Mouse (Mus musculus): ENCODE data around the gene Alkbh5. TPM values are rescaled to one million over a fixed set of nuclear protein-coding genes. Genes with fewer than 3 reads are reported as not detected.
"Not testable (repeated sequence)": the region's sequence is repeated elsewhere in the genome, so short reads cannot be mapped to it uniquely, and the experiment has no call there.

The Alkbh5 gene
- polyA plus RNA-seq, 1 experiment = 31.3 TPM

DNA sequence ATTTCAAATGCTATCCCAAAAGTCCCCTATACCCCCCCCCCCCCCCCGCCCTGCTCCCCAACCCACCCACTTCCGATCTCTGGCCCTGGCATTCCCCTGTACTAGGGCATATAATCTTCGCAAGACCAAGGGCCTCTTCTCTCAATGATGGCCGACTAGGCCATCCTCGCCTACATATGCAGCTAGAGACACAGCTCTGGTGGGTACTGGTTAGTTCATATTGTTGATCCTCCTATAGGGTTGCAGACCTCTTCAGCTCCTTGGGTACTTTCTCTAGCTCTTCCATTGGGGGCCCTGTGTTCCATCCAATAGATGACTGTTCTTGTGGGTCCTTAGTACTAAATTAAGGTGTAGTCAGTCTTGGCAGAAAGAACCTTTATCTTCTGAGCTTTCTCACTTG, 7.0 kb downstream of the Alkbh5 start:
- not testable (repeated sequence) for DNase-seq (ENCODE audit: low read depth)

DNA sequence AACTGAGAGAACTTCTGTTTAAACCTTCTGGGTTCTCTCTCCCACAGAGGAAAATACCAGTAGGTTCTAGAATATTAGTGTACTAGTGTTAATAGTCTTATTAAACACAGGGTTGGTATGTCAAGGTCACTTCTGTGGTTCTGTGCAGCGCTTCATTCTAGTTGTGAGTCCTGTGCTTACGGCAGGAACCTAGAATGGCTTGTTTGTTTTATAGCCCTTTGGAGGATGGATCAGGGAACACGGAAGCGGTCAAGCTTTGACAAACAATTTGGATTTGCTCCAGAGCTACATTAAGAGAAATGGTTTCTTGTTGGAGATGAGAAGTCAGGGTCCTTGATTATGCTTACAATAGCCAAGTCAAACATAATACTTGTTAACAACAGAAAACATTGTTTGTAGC, 9.3 kb downstream of the Alkbh5 start:
- DNase-seq (ENCODE audit: low read depth) = no peak

DNA sequence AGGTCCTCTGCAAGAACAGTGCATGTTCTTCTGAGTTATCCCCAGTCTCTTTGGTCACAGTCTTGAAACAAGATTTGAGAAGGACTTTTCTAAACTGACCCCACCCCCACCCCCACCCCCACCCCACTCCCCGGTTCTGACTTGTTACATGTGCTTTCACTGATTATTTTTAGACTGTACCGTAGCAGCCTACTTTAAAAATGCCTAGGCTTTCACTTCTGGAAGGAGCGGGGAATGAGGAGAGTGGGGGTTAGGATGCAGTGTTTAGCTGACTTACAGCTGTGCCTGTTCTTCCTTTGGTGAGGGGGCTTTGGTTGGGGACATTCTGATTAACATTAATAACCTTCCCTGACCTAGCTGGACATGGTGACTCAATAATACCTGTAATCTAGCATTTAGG, 11.9 kb downstream of the Alkbh5 start:
- DNase-seq (ENCODE audit: low read depth) = no peak

DNA sequence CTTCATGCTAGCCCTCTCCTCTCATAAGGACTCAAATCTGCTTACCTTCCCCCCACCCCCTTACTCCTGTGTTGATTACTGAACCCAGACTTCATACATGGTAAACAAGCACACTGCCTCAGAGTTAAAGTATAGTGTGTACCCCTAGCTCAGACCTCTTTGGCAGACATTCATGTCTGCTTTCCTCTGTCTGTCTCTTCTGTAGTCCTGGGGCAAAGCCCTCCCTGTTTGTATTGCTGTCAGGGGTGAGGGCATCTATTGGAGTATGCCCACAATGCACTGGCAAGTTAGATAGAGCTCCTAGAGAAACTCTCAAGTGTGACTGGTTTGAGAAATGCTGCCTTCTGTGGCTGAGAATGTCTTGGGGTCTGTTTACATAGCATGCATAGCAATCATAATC, 16.9 kb downstream of the Alkbh5 start:
- no peak for DNase-seq (ENCODE audit: low read depth)

DNA sequence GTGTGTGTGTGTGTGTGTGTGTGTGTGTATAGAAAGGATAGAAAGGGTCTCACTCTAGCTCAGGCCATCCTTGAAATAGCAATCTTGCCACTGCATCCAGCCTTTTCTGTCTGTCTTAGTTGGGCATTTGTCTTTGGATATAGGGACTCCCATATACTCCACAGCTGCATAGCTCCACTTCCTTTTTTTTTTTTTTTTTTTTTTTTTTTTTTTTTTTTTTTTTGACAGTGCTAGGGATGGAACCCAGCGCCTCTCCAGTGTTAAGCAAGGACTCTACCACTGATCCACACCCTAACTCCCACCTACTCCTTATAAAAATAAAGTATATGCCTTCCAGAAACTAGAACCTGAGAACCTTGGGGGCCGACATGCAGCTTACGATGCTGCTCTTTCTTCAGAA, 21.5 kb downstream of the Alkbh5 start:
- no peak for DNase-seq (ENCODE audit: low read depth)

DNA sequence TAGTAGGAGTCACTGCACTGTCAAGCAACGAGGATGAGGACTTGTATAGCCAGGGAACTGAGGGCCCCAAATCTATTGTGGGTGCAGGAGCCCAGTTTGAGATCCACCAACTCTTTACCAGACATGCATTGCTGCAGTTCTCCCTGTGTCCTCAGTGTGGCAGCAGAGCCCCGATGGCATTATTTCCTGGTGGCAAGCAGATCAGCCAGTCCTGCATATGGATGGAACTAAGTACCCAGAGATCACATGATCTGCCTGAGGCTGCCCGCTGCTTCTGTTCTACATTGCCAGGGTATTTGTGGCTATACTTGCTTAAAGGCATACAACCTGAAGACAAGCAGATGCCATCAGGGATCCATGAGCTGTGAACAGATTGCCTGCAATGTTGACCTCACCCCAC, 23.2 kb downstream of the Alkbh5 start:
- no peak for DNase-seq (ENCODE audit: low read depth)

DNA sequence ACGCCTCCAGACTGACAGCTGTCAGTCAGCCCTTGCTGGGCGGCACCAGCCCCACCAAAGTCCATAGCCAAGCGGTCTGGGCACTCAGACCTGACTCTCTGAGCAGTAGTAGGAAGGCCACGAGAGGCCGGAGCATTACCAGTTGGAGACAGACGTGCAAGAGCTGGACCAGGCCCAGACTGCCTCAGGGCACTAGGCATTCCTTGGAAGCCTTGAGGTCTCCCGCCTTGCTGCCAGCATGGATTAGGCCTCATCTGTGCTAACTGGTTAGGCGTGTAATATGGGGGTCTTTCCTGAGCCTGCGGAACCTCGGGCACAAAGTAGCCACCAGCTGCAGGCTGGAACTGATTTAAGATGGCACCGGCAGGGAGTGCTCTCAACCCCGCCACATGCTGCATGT, 37.8 kb downstream of the Alkbh5 start:
- not testable (repeated sequence) for DNase-seq (ENCODE audit: low read depth)

Other genes starting within 250 kb of the Alkbh5 start
- gene Tom1l2, start 183.5 kb upstream of the Alkbh5 start, polyA plus RNA-seq (2012; rRNA removed) = 75.5 and 78.9 TPM in 2 replicates
- 4.5 and 5.0 TPM in 2 replicates for gene Drc3, start 183.1 kb upstream of the Alkbh5 start, polyA plus RNA-seq (2012; rRNA removed)
- 26.0 and 30.3 TPM in 2 replicates for gene Gid4, start 119.2 kb upstream of the Alkbh5 start, polyA plus RNA-seq (2012; rRNA removed)
- 47.3 and 58.7 TPM in 2 replicates for gene Atpaf2, start 117.9 kb upstream of the Alkbh5 start, polyA plus RNA-seq (2012; rRNA removed)
- gene Drg2, start 81.8 kb upstream of the Alkbh5 start, polyA plus RNA-seq (2012; rRNA removed) = 53.2 and 60.5 TPM in 2 replicates
- gene Myo15, start 67.0 kb upstream of the Alkbh5 start, polyA plus RNA-seq (2012; rRNA removed) = 0.35 and 0.38 TPM in 2 replicates
- gene Llgl1, start 163.3 kb downstream of the Alkbh5 start, polyA plus RNA-seq (2012; rRNA removed) = 50.6 and 56.5 TPM in 2 replicates
- 171 and 173 TPM in 2 replicates for gene Flii, start 190.9 kb downstream of the Alkbh5 start, polyA plus RNA-seq (2012; rRNA removed)
- gene Mief2, start 192.0 kb downstream of the Alkbh5 start, polyA plus RNA-seq (2012; rRNA removed) = 14.3 and 16.6 TPM in 2 replicates
- 6.9 and 7.7 TPM in 2 replicates for gene Top3a, start 241.0 kb downstream of the Alkbh5 start, polyA plus RNA-seq (2012; rRNA removed)
- gene Smcr8, start 241.1 kb downstream of the Alkbh5 start, polyA plus RNA-seq (2012; rRNA removed) = 12.5 and 13.4 TPM in 2 replicates